Mouse (Mus musculus): Measurements from ENCODE around the gene Gars. TPM values are rescaled to one million over a fixed set of nuclear protein-coding genes. Genes with fewer than 3 reads are reported as not detected.

Gene Gars
- total and polyA plus RNA-seq, 3 experiments = 130 to 160 (median 147) TPM

GRCm38 (mm10) chr6:55126576-55126975, 88.8 kb downstream of the Gars start:
- DNase-seq (ENCODE audit: low spot score) = no peak
- no peaks in the 10 kb centered on the region; the same call in 1 of the 2 replicates for H3K27me3 ChIP-seq (ENCODE audit: insufficient read depth, low read length)
- H3K4me1 ChIP-seq (ENCODE audit: insufficient read depth, low read depth, low read length) = no peaks in the 10 kb centered on the region
- no peak overlapping the region for H3K4me3 ChIP-seq (ENCODE audit: low read depth, low read length)
- TF ChIP-seq TAL1 (conservative IDR thresholded peaks at IDR 0.05; ENCODE audit: low read depth, low read length) (no peak), GATA2 (IDR thresholded peaks at IDR 0.05; ENCODE audit: borderline replicate concordance, low read depth, low read length) (no peak), POLR2AphosphoS5 (IDR thresholded peaks at IDR 0.05; ENCODE audit: insufficient replicate concordance, low read depth, low read length) (no peak), CTCF (IDR thresholded peaks at IDR 0.05; ENCODE audit: low read depth, low read length) (no peak), GATA1 (IDR thresholded peaks at IDR 0.05; ENCODE audit: borderline replicate concordance, low read length) (no peak)
- H3K36me3 ChIP-seq (replicated peaks) = no peaks in the 10 kb centered on the region
- no peaks in the 10 kb centered on the region for H3K9me3 ChIP-seq (replicated peaks)
- ATAC-seq (ENCODE audit: extremely low read depth, insufficient number of reproducible peaks, low FRiP score, poor library complexity, severe bottlenecking) = no peak

- no peaks in the 10 kb centered on the region for H3K9me3 ChIP-seq (replicated peaks)
- DNase-seq (ENCODE audit: low spot score) = no peak
- no peaks in the 10 kb centered on the region for H3K4me1 ChIP-seq (ENCODE audit: insufficient read depth, low read depth, low read length)
- no peak overlapping the region for H3K4me3 ChIP-seq (ENCODE audit: low read depth, low read length)
- no peak for ATAC-seq (ENCODE audit: extremely low read depth, insufficient number of reproducible peaks, low FRiP score, poor library complexity, severe bottlenecking)
- H3K36me3 ChIP-seq (replicated peaks) = no peaks in the 10 kb centered on the region
- TF ChIP-seq GATA2 (IDR thresholded peaks at IDR 0.05; ENCODE audit: borderline replicate concordance, low read depth, low read length) (no peak), CTCF (IDR thresholded peaks at IDR 0.05; ENCODE audit: low read depth, low read length) (no peak), TAL1 (conservative IDR thresholded peaks at IDR 0.05; ENCODE audit: low read depth, low read length) (no peak), GATA1 (IDR thresholded peaks at IDR 0.05; ENCODE audit: borderline replicate concordance, low read length) (no peak), POLR2AphosphoS5 (IDR thresholded peaks at IDR 0.05; ENCODE audit: insufficient replicate concordance, low read depth, low read length) (no peak)
- peaks cover 4% of the 10 kb centered on the region; the same call in 1 of the 2 replicates for H3K27me3 ChIP-seq (ENCODE audit: insufficient read depth, low read length)
Measured at GRCm38 (mm10) chr6:55128391-55128790, 90.6 kb downstream of the Gars start.

Other genes with a start within 250 kb of the Gars start
- 39.5 and 41.1 TPM in 2 replicates for gene Znrf2, start 221.1 kb upstream of the Gars start, total RNA-seq (2014; fragmentation: Nextera tagmentation)
- gene Znrf2, start 221.1 kb upstream of the Gars start, total RNA-seq (2017) = 45.2 and 49.4 TPM in 2 replicates
- gene Znrf2, start 221.1 kb upstream of the Gars start, polyA plus RNA-seq (2012) = 20.3 and 36.6 TPM in 2 replicates
- not detected in 2 replicates for gene Nod1, start 65.4 kb upstream of the Gars start, total RNA-seq (2014; fragmentation: Nextera tagmentation)
- gene Nod1, start 65.4 kb upstream of the Gars start, total RNA-seq (2017) = 0.06 and 0.11 TPM in 2 replicates
- gene Nod1, start 65.4 kb upstream of the Gars start, polyA plus RNA-seq (2012) = 0.03 and 0.04 TPM in 2 replicates
- 7.4 and 15.5 TPM in 2 replicates for gene Ggct, start 45.1 kb upstream of the Gars start, total RNA-seq (2014; fragmentation: Nextera tagmentation)
- 5.1 and 13.9 TPM in 2 replicates for gene Ggct, start 45.1 kb upstream of the Gars start, total RNA-seq (2017)
- 10.8 and 13.9 TPM in 2 replicates for gene Ggct, start 45.1 kb upstream of the Gars start, polyA plus RNA-seq (2012)
- not detected in 2 replicates for gene Crhr2, start 95.0 kb downstream of the Gars start, total RNA-seq (2014; fragmentation: Nextera tagmentation)
- 0.12 and 0.22 TPM in 2 replicates for gene Crhr2, start 95.0 kb downstream of the Gars start, total RNA-seq (2017)
- gene Crhr2, start 95.0 kb downstream of the Gars start, polyA plus RNA-seq (2012) = not detected in 2 replicates
- not detected in 2 replicates for gene Inmt, start 137.0 kb downstream of the Gars start, total RNA-seq (2014; fragmentation: Nextera tagmentation)
- not detected in 2 replicates for gene Inmt, start 137.0 kb downstream of the Gars start, total RNA-seq (2017)
- not detected in 2 replicates for gene Inmt, start 137.0 kb downstream of the Gars start, polyA plus RNA-seq (2012)
- gene Mindy4, start 165.4 kb downstream of the Gars start, total RNA-seq (2014; fragmentation: Nextera tagmentation) = not detected in 2 replicates
- gene Mindy4, start 165.4 kb downstream of the Gars start, total RNA-seq (2017) = 0.05 and 0.17 TPM in 2 replicates
- not detected in 2 replicates for gene Mindy4, start 165.4 kb downstream of the Gars start, polyA plus RNA-seq (2012)